Mouse (Mus musculus): ENCODE measurements around the gene Il16.

Gene Il16

DNA sequence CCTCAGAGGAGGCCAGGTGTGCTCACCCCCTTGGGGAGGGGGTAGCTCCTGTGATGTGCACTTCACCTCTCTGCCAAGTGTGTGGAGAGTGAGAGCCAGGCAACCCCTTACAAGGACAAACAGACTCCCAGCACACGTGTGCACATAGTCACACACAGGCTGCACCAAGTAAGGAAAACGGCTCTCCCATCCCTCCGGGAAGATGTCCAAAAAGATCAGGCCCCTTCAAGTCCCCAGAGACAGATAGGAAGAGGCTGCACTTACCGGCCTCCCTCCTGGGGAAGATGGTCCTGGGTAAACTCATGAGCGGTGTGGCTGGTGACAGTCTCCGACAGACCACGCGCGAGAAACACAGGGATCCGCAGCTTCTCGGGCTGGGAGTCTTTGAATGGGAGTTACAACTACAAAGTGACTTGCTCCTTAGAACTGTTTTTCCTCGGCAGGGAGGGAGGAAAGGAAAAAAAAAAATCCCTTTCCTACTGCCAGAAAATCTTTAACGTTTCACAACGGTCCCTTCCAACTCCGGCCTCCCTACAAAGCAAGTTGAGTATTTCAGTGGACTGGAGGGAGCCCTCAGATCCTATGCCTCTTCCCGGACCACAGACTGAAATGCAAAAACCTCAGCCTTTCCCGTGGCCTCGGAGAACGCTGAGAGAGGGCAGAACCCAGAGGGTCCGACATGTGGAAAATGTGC lies at the start of gene Il16:
Il16 (minus strand) TSS at position 314 of the 694 bp plus-strand sequence.
- DNase-seq (ENCODE audit: extremely low spot score, low read depth, low spot score): no peak

DNA sequence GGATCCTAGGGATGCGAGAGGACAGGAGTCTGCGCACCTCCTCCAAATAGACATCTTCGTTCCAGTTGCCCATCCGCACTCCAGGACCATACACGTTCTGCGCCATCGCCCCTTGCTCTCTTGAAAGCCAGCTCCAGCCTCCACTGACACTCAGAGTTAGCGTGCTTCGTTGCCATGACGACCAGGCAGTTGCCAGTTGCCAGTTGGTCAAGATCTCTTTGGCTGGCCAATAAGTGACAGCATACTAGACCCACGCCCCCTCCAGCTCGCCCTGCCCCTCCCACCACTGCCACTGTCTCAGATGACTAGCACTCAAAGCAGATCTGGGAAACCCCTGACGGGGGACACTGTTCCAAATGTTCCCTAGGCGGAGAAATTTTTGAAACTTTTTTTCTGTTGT lies 49.2 kb upstream of the Il16 start, which contains the start of gene Cfap161:
Cfap161 (minus strand) TSS at position 176 of the 400 bp plus-strand sequence.
- no peak for DNase-seq (ENCODE audit: extremely low spot score, low read depth, low spot score)

DNA sequence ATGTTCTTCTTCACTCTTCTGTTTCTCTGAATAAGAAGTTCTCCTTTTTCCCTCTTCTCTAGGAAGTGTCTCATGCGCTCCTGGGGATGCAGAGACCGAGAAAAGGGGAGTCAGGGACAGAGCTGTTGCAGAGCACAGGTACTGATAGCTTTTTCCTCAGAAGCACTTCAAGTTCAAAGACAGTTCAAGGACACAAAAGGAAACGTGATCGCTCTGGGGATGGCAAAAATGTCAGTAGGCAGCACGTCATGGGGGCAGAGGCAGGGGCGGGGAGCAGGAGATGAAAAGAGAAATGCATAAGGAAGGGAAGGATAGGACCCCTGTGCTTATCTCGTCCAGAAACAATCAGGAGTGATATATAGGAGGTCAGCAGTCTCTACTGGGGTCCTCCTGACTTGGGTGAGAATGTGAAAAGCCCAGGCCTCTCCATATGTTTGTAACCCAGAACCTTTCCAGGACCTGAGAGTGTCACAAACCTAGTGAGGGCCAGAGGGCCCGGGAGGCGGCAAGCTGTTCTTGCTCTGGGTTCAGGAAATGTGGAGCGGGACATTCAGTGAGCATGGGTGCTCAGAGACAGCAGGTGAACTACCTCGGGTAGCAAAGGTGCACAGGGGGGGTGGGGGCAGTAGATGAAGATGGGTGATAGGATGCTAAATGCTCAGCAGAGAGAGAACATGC lies 48.6 kb upstream of the Il16 start:
- DNase-seq (ENCODE audit: extremely low spot score, low read depth, low spot score): no peak

DNA sequence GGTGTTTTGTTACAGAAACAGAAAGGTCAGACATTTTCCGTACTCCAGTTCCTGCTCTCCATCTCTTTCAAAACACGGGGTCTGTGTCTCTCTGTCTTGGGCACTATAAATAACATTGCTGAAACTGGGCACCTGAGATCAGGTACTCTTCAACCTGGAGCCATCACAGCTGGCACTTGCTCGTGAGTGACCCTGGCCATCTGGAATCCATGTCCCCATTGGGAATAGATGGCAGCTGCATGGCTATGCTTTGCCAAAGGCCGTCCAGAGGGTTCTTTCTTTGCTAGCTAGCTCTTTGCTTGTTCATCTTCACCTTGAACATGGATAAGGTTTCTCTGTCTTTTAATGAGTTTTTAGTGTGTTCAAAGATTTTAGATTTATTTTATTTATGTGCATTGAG lies 35.4 kb upstream of the Il16 start:
- no peak for DNase-seq (ENCODE audit: extremely low spot score, low read depth, low spot score)

DNA sequence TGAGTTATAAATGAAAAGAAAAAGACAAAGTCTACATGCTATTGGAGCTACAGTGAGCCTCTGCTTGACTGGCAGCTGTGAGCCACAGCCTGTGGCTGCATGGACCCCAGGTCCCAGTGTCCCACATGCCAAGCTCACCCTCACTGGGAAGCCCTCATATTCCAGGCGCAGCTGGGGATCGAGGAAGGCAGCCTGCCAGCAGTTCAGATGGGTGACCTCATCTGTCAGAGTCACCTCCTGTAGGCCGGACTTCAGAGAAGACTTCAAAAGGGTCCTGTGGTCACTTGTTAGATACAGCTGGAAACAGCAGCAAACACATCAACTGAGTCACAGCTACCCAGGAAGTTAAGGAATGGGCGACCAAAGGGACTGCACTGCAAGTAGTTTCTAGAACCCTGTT lies 34.5 kb upstream of the Il16 start:
- DNase-seq (ENCODE audit: extremely low spot score, low read depth, low spot score): no peak

DNA sequence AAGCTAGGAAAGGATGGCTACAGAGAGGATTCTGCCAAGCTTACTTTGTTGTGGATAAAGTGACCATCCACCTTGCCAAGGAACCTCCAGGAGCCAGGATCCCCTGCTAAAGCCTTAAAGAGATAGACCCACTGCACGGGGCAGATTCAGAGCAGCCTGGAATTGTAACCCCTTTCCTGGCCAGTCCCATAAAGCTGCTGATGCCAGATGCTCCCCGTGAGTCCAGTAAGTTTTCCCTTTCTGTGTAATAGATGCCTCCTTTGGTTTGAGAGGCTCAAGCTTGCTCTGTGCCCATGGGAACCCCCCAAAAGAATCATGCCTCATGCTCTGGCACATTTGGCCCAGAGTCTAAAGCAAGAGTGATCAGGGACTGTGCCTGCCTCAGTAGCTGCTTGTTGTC lies 33.5 kb upstream of the Il16 start:
- DNase-seq (ENCODE audit: extremely low spot score, low read depth, low spot score): no peak

DNA sequence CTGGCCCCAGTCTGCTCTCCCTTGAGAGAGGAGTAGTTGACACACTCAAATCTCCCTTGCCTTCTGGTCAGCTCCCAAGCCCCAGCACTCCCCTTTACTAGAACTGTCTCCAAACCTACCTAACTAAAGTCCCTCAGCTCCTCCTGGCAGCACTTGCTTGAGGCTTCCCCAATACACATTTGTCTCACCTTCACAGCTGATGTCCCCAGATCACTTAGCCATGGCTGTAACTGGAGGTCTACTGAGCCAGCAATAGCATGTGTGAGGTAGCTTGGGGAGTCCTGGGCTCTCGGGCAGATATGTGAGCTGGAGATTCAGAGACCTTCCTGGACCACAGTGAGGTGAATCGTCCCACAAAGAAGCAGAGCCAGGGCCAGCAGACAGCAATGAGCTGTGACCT lies 33.0 kb upstream of the Il16 start:
- no peak for DNase-seq (ENCODE audit: extremely low spot score, low read depth, low spot score)

DNA sequence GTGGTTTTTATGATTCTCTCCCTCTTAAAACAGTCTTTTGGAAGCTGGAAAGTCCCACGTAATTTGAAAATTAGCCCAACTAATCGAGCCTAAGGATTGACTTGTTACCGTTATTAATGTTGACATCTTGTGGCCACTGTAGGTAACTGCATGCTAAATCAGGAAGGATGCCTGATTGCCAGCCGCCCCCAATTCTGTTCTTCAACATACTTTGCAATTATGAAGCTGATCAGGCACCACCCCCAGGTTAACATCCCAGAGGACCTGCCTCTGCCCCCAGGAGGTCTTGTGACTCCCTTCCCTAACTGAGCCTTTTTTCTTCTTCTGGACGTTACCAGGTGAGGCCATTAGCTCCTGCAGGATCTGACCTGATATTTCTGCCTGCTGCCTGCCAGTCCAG lies 29.2 kb upstream of the Il16 start:
- no peak for DNase-seq (ENCODE audit: extremely low spot score, low read depth, low spot score)

DNA sequence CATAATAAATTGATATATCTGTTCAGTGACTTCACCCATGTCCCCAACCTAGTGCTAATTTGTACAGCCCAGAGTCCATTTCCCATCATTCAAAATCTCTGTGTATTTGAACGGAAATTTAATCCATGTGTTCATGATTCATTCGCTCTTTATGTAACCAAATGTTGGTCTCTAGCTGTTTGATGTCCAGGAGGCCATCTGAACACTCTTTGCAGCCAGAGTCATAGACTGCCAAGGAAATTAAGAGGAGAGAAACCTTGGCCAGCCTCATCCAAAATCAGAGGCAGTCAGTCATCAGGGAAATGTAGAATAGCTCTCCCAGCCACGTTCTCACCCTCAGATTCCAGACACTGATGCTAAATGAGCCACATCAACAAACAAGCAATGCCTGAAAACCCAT lies 18.1 kb upstream of the Il16 start:
- DNase-seq (ENCODE audit: extremely low spot score, low read depth, low spot score): no peak

DNA sequence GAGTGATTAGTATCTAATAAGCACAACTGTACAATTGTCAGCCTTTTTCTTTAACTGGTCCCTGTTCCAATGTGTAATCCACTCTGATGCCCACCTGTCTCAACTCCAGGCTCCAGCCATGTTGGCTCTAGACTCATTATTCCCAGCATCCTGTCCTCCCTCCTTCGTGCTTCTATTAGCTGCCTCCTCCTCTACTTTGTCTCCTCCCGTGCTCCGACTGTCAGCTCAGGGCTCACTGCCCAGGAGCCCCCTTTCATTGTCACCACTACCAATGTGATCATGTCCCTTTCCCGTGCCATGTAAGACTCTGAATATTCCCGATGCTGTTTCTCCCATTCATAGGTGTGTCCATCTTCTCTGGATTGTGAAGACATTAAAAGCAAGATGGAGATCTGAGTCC lies 16.8 kb upstream of the Il16 start:
- DNase-seq (ENCODE audit: extremely low spot score, low read depth, low spot score): no peak

DNA sequence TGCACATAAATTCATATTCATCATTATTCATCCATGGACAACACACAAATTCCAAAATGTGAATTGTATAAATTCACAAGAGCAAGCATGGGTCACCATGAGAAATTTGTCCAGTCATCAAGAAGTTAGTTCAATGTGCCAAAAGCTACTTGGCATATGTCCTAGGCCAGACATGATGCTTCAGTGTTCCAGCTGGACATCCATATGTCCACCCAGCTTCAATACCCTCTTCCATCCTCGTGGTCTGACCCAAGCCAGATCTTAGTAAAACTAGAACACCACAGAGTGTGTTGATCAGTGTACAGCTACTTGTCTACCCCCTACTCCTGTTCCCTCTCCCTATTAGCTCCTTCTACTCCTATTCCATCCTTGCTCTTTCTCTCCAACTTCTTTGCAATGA lies 5.5 kb upstream of the Il16 start:
- no peak for DNase-seq (ENCODE audit: extremely low spot score, low read depth, low spot score)

DNA sequence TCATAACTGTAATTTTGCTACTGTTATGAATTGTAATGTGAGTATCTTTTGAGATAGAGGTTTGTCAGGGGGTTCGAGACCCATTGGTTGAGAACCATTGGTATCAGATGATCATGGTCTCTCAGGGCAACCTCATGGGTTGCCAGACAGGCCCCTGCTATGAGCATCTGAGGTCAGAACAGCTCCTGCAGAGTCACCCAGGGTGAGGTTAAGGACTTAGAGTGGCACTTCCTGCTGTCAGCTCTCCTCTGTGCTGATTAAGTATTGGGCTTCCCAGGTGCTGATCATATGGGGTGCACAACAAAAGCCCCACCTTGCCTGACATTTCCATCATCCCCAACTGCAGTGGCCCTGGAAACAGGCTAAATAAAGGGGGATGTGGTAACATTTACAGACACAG lies 2.9 kb upstream of the Il16 start:
- DNase-seq (ENCODE audit: extremely low spot score, low read depth, low spot score): no peak

DNA sequence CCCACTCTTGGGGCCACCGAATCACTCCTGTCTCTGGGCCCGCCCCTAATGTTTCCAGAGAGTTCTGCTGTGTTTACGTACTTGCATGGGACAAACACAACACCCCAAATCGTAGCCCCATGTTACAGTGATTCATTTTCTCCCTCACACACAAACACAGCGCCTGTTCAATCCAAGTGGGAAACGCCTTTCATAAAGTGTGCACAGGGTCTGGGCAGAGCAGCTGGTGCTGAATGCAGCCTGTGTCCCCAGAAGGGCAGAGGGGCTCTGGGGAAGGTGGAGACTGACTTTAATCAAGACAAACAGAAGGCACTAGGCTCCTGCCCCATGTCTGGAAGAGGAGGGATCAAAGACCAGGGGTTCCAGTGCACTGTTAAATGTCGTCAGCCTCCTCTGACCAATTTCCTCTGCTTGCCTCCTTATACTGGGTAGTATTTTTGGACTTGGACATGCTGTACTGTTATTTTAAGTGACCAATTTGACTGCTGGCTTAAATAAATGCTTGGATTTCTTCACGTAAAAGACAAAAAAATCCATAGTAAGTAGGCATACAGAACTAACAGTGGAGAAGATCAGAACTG lies 671 bp upstream of the Il16 start:
- DNase-seq (ENCODE audit: extremely low spot score, low read depth, low spot score): no peak

DNA sequence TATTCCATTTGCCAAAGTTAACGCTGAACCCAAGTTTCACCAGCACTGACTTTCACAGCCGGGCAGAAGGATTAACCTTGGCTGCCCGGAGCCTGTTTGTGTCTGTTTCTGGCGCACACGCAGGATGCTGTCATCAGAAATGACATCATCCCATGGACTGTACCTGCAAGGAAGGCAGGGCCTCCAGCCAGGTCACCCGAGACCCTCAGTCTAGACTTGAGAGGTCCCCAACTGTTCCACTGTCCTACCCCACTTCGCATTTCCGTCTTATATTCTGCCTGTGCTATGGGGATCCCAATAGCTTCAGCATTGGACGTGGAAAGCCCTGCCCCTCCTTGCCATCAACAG lies 487 bp downstream of the Il16 start:
- no peak for DNase-seq (ENCODE audit: extremely low spot score, low read depth, low spot score)

DNA sequence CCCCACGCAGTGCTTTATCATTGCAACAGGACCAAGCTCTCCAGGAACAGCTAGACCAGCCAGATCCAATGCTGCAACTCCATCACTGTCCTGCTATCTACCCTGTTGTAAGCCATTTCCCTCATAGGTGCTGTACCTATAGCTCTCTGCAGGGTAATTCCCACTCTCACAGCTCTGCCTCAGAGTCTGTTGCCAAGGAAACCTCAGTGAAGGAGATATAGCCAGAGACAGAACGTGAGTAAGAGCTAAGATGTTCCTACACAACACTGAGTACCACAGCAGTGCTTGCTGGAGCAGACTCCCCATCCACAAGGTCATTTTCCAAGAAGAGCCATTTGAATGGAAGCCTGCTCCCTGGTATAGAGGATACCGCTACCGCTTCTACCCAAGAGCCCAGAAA lies 1.3 kb downstream of the Il16 start:
- DNase-seq (ENCODE audit: extremely low spot score, low read depth, low spot score): no peak

DNA sequence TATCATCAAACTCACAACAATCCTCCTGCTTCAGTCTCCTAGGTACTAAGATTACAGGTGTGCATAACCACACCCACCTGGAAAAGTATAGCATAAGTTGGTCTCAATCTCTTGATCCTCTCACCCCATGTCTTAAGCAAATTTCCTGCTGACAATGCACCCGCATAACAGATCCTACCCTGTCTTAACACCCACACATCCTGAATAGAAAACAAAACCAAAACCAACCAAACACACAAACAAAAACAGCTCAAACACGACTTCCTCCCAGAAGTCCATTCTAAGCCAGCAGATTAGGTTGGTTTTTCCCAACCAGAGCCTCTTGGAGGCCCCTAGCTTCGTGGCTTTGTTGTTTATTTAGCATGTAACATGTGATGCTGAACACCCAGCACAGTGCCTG lies 2.8 kb downstream of the Il16 start:
- DNase-seq (ENCODE audit: extremely low spot score, low read depth, low spot score): no peak

DNA sequence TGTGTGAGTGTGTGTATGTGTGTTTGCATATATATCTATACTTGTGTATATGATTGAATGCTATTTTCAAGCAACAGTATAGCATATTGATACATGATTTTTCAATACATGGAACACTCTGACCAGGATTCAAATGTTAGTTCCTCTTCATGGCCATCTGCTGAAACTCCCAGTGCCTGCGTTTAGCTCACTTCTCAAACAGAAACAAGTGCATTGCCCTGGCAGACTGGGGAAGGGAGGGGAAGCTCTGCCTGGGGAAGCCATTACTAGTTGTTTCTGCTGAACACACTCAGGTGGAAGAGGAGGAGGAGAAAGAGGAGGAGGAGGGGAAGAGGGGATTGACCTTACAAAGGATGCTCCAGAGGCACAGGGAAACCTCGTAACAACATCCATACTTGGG lies 3.5 kb downstream of the Il16 start:
- no peak for DNase-seq (ENCODE audit: extremely low spot score, low read depth, low spot score)

DNA sequence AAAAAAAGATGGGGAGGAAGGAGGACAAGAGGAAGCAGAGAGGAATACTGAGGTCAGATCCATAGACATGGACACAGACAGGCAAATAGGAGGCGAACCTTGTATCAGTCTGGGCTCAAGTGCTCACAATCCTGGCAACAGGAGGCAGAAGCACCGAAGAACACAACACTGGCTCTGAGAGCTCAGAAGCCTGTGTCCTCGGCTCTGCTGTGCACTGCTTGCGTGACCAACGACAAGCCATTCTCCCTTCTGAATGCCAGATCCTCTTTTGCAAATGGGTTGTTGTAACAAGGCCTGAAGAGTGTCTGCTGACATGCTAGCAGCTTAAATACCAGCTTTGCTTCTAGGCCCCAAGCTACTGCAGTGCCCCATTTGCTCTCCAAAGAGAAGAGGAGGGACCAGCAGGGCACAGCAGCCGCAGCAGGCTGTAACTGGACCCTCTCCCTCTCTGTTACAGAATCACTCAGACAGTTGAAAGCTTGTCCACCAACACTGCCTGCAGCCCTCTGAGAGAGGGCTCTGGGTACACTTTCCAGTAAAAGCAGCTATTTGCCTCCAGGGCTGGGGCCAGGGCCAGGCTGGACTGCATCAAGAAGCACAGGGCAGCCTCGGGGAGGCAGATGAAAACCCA lies 5.7 kb downstream of the Il16 start:
- DNase-seq (ENCODE audit: extremely low spot score, low read depth, low spot score): no peak

DNA sequence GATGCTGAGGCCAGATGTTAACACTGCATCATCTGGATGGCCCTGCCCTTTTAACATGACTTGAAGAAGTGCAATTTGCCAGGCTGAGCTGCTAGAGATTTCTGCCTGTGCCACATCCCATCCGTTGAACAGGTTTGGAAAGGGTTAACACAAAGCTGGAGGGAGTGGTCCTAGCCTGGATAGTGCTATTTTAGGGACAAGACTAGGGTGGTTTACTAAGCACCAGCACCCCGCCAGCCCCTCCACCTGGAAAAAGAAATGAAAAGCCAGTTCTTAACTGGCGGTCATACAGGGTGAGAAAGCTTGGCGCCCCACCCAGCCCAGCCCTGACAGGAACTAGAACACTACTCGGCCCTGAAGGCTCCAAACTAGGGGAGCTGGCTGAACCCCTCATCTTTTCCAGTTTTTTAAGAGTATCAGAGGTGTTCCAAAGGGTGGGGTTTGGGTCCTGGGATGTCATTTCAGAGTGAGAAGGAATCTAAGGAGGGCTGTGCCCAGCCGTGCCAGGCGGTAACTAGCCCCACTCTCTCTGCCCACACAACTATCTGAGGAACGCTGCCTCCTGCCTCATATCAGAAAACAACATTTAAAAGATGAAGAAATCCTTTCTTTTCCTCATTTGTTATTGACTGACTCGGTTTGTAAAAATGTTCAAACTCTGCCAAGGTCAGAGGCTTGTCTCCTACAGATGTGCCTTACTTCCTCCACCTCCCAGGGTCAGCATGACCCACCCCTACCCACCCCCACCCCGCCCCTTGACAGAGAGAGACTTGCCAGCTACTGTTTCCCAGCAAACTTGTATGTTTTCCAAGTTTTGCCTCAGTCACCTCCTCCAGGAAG lies 6.7 kb downstream of the Il16 start:
- no peak for DNase-seq (ENCODE audit: extremely low spot score, low read depth, low spot score)

DNA sequence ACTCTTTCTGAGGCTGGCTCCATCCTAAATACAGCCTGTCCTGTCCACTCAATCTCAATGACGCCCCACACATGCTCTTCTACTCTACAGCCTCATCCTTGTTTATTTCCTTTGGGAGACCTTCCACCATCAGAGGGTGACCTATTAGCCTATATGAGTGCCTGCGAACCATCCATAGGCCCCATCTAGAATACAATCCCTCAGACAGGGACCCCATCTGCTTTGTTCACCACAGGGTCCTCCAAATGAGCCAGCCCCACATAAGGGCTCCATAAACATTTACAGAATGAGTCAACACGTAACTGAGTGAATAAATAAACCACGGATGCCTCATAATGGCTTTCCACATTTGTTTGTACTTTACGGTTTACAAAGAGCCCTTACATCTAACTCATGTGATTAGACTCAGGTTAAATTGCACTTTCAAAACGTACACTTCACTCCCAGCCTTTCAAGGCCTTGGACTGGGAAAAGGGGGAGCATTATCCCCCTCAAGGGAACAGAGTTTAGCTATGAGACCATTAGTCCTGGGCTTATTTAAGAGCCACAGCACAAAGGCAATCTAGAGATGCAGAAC lies 7.5 kb downstream of the Il16 start:
- DNase-seq (ENCODE audit: extremely low spot score, low read depth, low spot score): no peak
